Mouse (Mus musculus): Measurements from ENCODE around the gene 4930402H24Rik.

GRCm38 (mm10) chr2:130916521-130917147 lies 10.4 kb upstream of the 4930402H24Rik start:
- TF ChIP-seq USF1 (IDR thresholded peaks at IDR 0.05; ENCODE audit: low read depth) = no peak
- TF ChIP-seq CTCF (IDR thresholded peaks at IDR 0.05; ENCODE audit: control insufficient read depth, insufficient read depth, insufficient read length) = no peak
- no peak for TF ChIP-seq MAX (IDR thresholded peaks at IDR 0.05)
